Mouse (Mus musculus) lung, adult 2 months (tissue): ENCODE measurements at regions not wholly inside any gene's neighbourhood (a gene's known extent, or its start where the extent isn't known, plus 50 kb on each side); places are given as distances from the start of the nearest gene placed in this dataset.

Source experiments
- CTCF ChIP-seq: fragments of 200-500 bp; IDR thresholded peaks from 2 replicates; pipeline ENCODE4 v1.5.1; 2011; ENCODE audit warnings: mild to moderate bottlenecking, low read length, control low read depth; ENCODE audit not compliant: insufficient read depth
- POLR2A ChIP-seq: fragments of 200-500 bp; IDR thresholded peaks from 2 replicates; pipeline ENCODE4 v1.6.1; 2011; ENCODE audit warnings: low read depth, mild to moderate bottlenecking, control low read depth, low read length, borderline replicate concordance; ENCODE audit errors: extremely low read depth

GRCm38 (mm10) chr13:110893909-110894308, 360.9 kb upstream of the Actbl2 start:
- no peak for TF ChIP-seq CTCF
- TF ChIP-seq POLR2A = no peak
